Mouse (Mus musculus) ES-Bruce4 (cell line): ENCODE measurements around the gene Mdm2.

Experiments
- CTCF ChIP-seq: IDR thresholded peaks from one replicate; pipeline ENCODE4 v1.8.1; 2011; ENCODE audit warnings: low read depth, low read length
- EP300 ChIP-seq: IDR thresholded peaks from 2 replicates; pipeline ENCODE4 v1.6.1; 2011; ENCODE audit warnings: low read depth, low read length; ENCODE audit not compliant: insufficient read depth
- POLR2A ChIP-seq: IDR thresholded peaks from one replicate; pipeline ENCODE4 v1.8.1; 2011; ENCODE audit warnings: low read length; ENCODE audit not compliant: insufficient read depth

DNA sequence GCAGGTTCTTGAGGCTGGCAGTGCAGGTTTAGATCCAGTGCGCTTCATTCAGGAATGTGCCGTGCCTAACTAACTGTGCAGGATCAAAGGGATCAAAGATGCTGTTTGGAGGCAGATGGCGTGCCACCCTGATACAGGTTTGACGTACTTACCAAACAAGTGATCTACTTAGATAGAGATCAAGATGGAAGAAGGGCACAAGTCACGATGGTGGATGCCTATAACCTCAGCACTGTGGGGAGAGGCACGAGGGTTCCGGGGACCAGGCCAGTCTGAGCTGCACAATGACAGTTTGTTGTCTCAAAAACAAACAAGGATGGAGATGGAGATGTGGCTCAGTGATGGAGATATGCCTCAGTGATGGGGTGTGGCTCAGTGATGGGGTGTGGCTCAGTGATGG lies 59.8 kb downstream of the Mdm2 start:
- TF ChIP-seq EP300 (0 out of 2 replicates have a peak, but pooled peaks have one; percentile 45), CTCF (no peak), POLR2A (no peak)
